Mouse (Mus musculus): ENCODE data around the gene Wrap53. TPM values are rescaled to one million over a fixed set of nuclear protein-coding genes. Genes with fewer than 3 reads are reported as not detected.

Wrap53 gene
- polyA plus RNA-seq, 1 experiment from 2014 or later = 16.5 TPM

DNA sequence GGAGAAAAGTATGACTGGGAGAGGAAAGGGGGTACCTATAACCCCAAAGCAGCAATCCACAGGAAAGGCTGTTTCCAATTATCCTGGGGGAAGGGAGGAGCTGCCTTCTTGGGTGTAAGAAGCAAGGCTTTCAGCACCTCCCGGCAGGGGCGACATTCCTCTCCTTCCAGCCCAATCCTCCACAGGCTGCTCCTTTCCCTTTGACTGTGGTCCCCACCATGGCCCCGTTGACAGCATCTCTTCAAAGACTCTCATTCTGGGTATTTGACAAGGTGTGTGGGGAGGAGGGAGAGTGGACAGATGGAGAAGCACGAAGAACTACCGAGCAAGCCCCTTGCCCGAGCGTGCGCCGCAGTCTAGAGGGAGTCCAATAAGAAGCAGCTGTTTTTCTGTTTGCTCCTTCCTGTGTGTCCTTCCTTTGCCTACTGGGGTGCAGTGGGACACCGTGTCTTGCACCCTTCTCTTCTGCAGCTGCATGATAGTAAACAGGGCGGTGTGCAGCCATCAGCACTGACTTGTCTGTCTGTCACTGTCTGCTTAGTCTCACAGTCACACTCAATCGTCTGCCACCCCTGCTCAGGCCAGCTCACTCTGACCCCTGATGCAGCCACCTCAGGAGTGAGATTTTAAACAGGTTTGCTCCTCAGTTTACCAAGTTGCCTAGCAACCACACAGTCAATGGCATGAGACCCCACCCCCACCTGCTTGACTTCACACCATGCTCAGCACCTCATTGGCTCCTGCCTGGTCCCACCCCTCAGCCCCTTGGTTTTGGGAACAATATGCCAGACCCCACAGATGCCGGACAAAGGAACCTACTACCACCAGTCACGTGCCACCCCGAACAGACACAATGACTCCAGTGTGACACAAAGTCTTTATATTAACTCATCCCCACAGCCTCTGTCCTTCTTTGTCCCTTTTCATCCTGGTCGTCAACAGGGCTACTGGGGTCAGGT is 18.9 kb downstream of the Wrap53 start:
- Histone ChIP-seq H3K9me3 (replicated peaks; ENCODE audit: control insufficient read depth, low read length) (no peaks in the 10 kb centered on the region), H3K4me1 (ENCODE audit: control insufficient read depth, insufficient read depth, low read length) (peaks cover 34% of the 10 kb centered on the region), H3K27ac (ENCODE audit: low read length) (peak overlapping the region; percentile 97), H3K27me3 (ENCODE audit: control insufficient read depth, insufficient read depth, low read length) (no peaks in the 10 kb centered on the region), H3K9ac (ENCODE audit: low read length) (peak overlapping the region; percentile 94), H3K4me3 (ENCODE audit: low read length) (peak overlapping the region; percentile 78), H3K36me3 (ENCODE audit: control insufficient read depth, insufficient read depth) (peaks cover 12% of the 10 kb centered on the region; the same call in 1 of the 2 replicates), H3K4me2 (ENCODE audit: low read depth, low read length) (peak overlapping the region; percentile 96)
- no peak for ATAC-seq (replicated peaks; ENCODE audit: extremely low read depth, insufficient read depth, low FRiP score)
- 30% methylated on average over 16 of the region's 16 CpGs for WGBS

GRCm38 (mm10) chr11:69559851-69560765 is 19.9 kb downstream of the Wrap53 start, which contains the start of gene Efnb3:
Efnb3 (minus strand) TSS chr11:69560205.
- peak within 1 kb of the TSS; percentile 96 for H3K4me2 ChIP-seq (ENCODE audit: low read depth, low read length)
- peaks cover 12% of the 10 kb centered on the region for H3K36me3 ChIP-seq (ENCODE audit: control insufficient read depth, insufficient read depth)
- peak; percentile 37; the same call in 1 of the 2 replicates for ATAC-seq (replicated peaks; ENCODE audit: extremely low read depth, insufficient read depth, low FRiP score)
- peak within 1 kb of the TSS; percentile 97 for H3K27ac ChIP-seq (ENCODE audit: low read length)
- peak within 1 kb of the TSS; percentile 94 for H3K9ac ChIP-seq (ENCODE audit: low read length)
- no peaks in the 10 kb centered on the region for H3K27me3 ChIP-seq (ENCODE audit: control insufficient read depth, insufficient read depth, low read length)
- H3K4me3 ChIP-seq (ENCODE audit: low read length) = peak within 1 kb of the TSS; percentile 78
- 4% methylated on average over 53 of the region's 59 CpGs for WGBS
- H3K9me3 ChIP-seq (replicated peaks; ENCODE audit: control insufficient read depth, low read length) = no peaks in the 10 kb centered on the region
- H3K4me1 ChIP-seq (ENCODE audit: control insufficient read depth, insufficient read depth, low read length) = peaks cover 34% of the 10 kb centered on the region

- no peaks in the 10 kb centered on the region for H3K9me3 ChIP-seq (replicated peaks; ENCODE audit: control insufficient read depth, low read length)
- H3K4me2 ChIP-seq (ENCODE audit: low read depth, low read length) = peak overlapping the region; percentile 96
- no peaks in the 10 kb centered on the region for H3K27me3 ChIP-seq (ENCODE audit: control insufficient read depth, insufficient read depth, low read length)
- ATAC-seq (replicated peaks; ENCODE audit: extremely low read depth, insufficient read depth, low FRiP score) = peak; percentile 79
- peak overlapping the region; percentile 78 for H3K4me3 ChIP-seq (ENCODE audit: low read length)
- H3K36me3 ChIP-seq (ENCODE audit: control insufficient read depth, insufficient read depth) = peaks cover 8% of the 10 kb centered on the region
- peak overlapping the region; percentile 94 for H3K9ac ChIP-seq (ENCODE audit: low read length)
- peak overlapping the region; percentile 97 for H3K27ac ChIP-seq (ENCODE audit: low read length)
- peaks cover 34% of the 10 kb centered on the region for H3K4me1 ChIP-seq (ENCODE audit: control insufficient read depth, insufficient read depth, low read length)
- 4% methylated on average over 5 of the region's 5 CpGs for WGBS
These were observed 20.9 kb downstream of the Wrap53 start for GRCm38 (mm10) chr11:69559183-69559582.

DNA sequence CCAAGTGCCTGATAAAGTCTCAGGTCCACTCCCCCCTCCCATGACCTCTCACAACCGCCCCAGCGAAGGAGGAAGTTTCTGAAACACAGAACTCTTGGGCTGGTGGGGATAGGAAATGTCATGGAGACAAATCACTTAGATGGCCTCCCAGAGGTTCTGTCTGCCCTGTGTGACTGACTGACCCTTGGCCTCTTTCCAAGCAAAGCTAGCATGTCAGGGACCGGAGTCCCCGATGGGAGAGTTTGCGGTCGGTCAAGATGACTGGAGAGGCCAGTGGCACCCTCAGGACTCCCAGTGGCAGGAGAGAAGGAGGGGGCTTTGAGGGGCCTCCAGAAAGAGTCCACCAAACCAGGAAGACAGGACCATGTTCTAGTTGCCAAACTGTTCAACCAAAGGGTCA is 21.3 kb downstream of the Wrap53 start:
- 6% methylated on average over 6 of the region's 6 CpGs for WGBS
- Histone ChIP-seq H3K27ac (ENCODE audit: low read length) (peak overlapping the region; percentile 97), H3K36me3 (ENCODE audit: control insufficient read depth, insufficient read depth) (peaks cover 8% of the 10 kb centered on the region), H3K4me1 (ENCODE audit: control insufficient read depth, insufficient read depth, low read length) (peaks cover 34% of the 10 kb centered on the region), H3K9me3 (replicated peaks; ENCODE audit: control insufficient read depth, low read length) (no peaks in the 10 kb centered on the region), H3K27me3 (ENCODE audit: control insufficient read depth, insufficient read depth, low read length) (no peaks in the 10 kb centered on the region), H3K4me3 (ENCODE audit: low read length) (peak overlapping the region; percentile 78), H3K4me2 (ENCODE audit: low read depth, low read length) (peak overlapping the region; percentile 96), H3K9ac (ENCODE audit: low read length) (peak overlapping the region; percentile 94)
- ATAC-seq (replicated peaks; ENCODE audit: extremely low read depth, insufficient read depth, low FRiP score) = no peak

GRCm38 (mm10) chr11:69557381-69557958 is 22.6 kb downstream of the Wrap53 start:
- no peak overlapping the region for H3K4me3 ChIP-seq (ENCODE audit: low read length)

DNA sequence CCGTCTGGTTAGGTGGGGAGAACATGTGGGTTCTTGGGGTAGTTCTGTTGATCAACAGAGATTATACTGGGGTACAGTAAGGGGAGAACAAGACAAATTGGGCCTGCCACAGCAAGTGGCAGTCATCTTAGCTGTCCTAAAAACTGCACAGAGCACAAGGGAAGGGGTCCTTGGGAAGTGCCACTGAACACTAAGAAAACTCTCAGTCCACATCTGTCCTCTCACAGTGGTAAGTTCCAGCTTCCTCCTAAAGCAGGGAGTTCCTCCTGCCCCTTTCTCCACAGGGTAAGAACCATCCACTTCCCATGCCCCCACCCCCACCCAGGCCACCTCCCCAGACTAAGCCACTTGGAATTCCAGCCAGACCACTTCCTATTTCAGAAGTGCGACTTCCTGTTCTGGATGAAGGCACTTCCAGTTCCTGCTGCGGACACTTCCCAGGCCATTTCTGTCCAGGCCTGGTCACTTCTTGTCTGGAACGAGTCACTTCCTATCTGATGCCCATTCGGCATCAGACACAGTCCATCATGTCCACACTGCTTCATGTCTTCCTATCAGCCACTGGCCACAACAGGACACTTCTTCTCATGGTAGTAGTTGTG is 25.4 kb downstream of the Wrap53 start:
- no peaks in the 10 kb centered on the region for H3K9me3 ChIP-seq (replicated peaks; ENCODE audit: control insufficient read depth, low read length)
- peaks cover 2% of the 10 kb centered on the region; the same call in 1 of the 2 replicates for H3K27me3 ChIP-seq (ENCODE audit: control insufficient read depth, insufficient read depth, low read length)
- H3K9ac ChIP-seq (ENCODE audit: low read length) = no peak overlapping the region
- H3K27ac ChIP-seq (ENCODE audit: low read length) = no peak overlapping the region
- no peak overlapping the region for H3K4me3 ChIP-seq (ENCODE audit: low read length)
- no peak overlapping the region for H3K4me2 ChIP-seq (ENCODE audit: low read depth, low read length)
- ATAC-seq (replicated peaks; ENCODE audit: extremely low read depth, insufficient read depth, low FRiP score) = no peak
- H3K36me3 ChIP-seq (ENCODE audit: control insufficient read depth, insufficient read depth) = peaks cover 3% of the 10 kb centered on the region
- H3K4me1 ChIP-seq (ENCODE audit: control insufficient read depth, insufficient read depth, low read length) = peaks cover 10% of the 10 kb centered on the region
- 70% methylated on average over 5 of the region's 5 CpGs for WGBS

More at GRCm38 (mm10) chr11:69557381-69557958, 22.6 kb downstream of the Wrap53 start:
- Histone ChIP-seq H3K27ac (ENCODE audit: low read length) (no peak overlapping the region), H3K27me3 (ENCODE audit: control insufficient read depth, insufficient read depth, low read length) (no peaks in the 10 kb centered on the region), H3K9ac (ENCODE audit: low read length) (no peak overlapping the region), H3K9me3 (replicated peaks; ENCODE audit: control insufficient read depth, low read length) (no peaks in the 10 kb centered on the region), H3K4me1 (ENCODE audit: control insufficient read depth, insufficient read depth, low read length) (peaks cover 34% of the 10 kb centered on the region), H3K4me2 (ENCODE audit: low read depth, low read length) (peak overlapping the region; percentile 96), H3K36me3 (ENCODE audit: control insufficient read depth, insufficient read depth) (peaks cover 5% of the 10 kb centered on the region)
- ATAC-seq (replicated peaks; ENCODE audit: extremely low read depth, insufficient read depth, low FRiP score) = no peak
- WGBS = 48% methylated on average over 14 of the region's 14 CpGs

- ATAC-seq (replicated peaks; ENCODE audit: extremely low read depth, insufficient read depth, low FRiP score) = no peak
- Histone ChIP-seq H3K4me1 (ENCODE audit: control insufficient read depth, insufficient read depth, low read length) (peaks cover 6% of the 10 kb centered on the region), H3K27ac (ENCODE audit: low read length) (no peak overlapping the region), H3K27me3 (ENCODE audit: control insufficient read depth, insufficient read depth, low read length) (peaks cover 9% of the 10 kb centered on the region), H3K9me3 (replicated peaks; ENCODE audit: control insufficient read depth, low read length) (no peaks in the 10 kb centered on the region), H3K4me3 (ENCODE audit: low read length) (no peak overlapping the region), H3K36me3 (ENCODE audit: control insufficient read depth, insufficient read depth) (peaks cover 3% of the 10 kb centered on the region), H3K4me2 (ENCODE audit: low read depth, low read length) (no peak overlapping the region), H3K9ac (ENCODE audit: low read length) (no peak overlapping the region)
- 28% methylated on average over 2 of the region's 2 CpGs for WGBS
These were observed 26.7 kb downstream of the Wrap53 start for GRCm38 (mm10) chr11:69553341-69553721.

DNA sequence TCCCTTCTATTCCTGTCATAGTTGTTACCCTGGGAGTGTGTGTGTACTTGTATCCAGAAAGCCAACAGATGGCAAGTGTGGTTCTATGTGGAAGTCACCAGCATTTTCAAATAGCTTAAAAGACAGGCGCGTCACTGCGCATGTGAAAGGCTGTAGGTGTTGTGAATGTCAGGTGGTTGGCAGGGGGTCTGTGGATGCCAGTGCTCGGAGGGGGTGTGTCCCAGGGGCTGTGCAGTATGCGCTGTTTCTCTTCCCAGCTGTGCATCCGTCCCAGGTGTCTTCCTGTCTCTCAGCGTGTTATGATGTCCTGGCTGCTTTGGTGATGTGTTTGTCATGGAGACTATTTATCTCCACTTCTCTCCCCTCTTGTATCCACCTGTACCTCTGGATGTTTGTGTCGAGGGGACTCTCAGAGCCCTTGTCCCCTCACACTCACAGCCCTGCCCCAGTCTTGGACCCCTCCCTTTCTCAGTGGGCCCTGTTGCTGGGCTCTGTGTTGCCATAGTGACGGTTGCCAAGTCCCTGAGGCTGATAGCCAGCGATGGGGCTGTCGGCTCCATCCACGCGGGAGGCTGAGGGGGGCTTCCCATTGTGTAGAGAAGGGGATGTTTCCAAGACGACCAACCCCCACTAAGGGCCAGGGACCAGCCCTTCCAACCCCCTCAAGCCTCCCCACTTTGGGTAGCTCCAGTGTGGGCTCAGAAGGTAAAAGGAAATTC is 27.3 kb downstream of the Wrap53 start:
- H3K4me1 ChIP-seq (ENCODE audit: control insufficient read depth, insufficient read depth, low read length) = 0 out of 2 replicates have a peak, but pooled peaks cover under 1% of the 10 kb centered on the region
- peaks cover 11% of the 10 kb centered on the region for H3K27me3 ChIP-seq (ENCODE audit: control insufficient read depth, insufficient read depth, low read length)
- no peak overlapping the region for H3K9ac ChIP-seq (ENCODE audit: low read length)
- H3K4me2 ChIP-seq (ENCODE audit: low read depth, low read length) = no peak overlapping the region
- peaks cover 3% of the 10 kb centered on the region for H3K36me3 ChIP-seq (ENCODE audit: control insufficient read depth, insufficient read depth)
- WGBS = 27% methylated on average over 14 of the region's 14 CpGs
- H3K9me3 ChIP-seq (replicated peaks; ENCODE audit: control insufficient read depth, low read length) = no peaks in the 10 kb centered on the region
- no peak overlapping the region for H3K27ac ChIP-seq (ENCODE audit: low read length)
- no peak for ATAC-seq (replicated peaks; ENCODE audit: extremely low read depth, insufficient read depth, low FRiP score)
- H3K4me3 ChIP-seq (ENCODE audit: low read length) = no peak overlapping the region
